Mouse (Mus musculus) forebrain, embryonic 13.5 days (tissue): ENCODE measurements around the gene Gm21750. TPM values are rescaled to one million over a fixed set of nuclear protein-coding genes. Genes with fewer than 3 reads are reported as not detected.

Experiments used
- ATAC-seq: fragments of 200-750 bp; cut with Nextera tagmentation; 2 replicates; pipeline ENCODE4 v1.8.0; 2017
- H3K27ac ChIP-seq: fragments of 300-500 bp; sonication (generic); 2 replicates; pipeline ENCODE4 v1.5.1; 2015; ENCODE audit warnings: inconsistent platforms, mild to moderate bottlenecking, moderate library complexity
- H3K27me3 ChIP-seq: fragments of 300-500 bp; sonication (generic); 2 replicates; pipeline ENCODE4 v1.6.1; 2015; ENCODE audit warnings: mild to moderate bottlenecking, inconsistent platforms
- H3K36me3 ChIP-seq: fragments of 300-500 bp; sonication (generic); 2 replicates; pipeline ENCODE4 v1.6.1; 2015; ENCODE audit warnings: mild to moderate bottlenecking, inconsistent platforms; ENCODE audit not compliant: poor library complexity, severe bottlenecking
- H3K4me1 ChIP-seq: fragments of 300-500 bp; sonication (generic); 2 replicates; pipeline ENCODE4 v1.6.1; 2015; ENCODE audit warnings: inconsistent platforms
- H3K4me2 ChIP-seq: fragments of 300-500 bp; sonication (generic); 2 replicates; pipeline ENCODE4 v1.6.1; 2015; ENCODE audit warnings: inconsistent platforms, mild to moderate bottlenecking, moderate library complexity
- H3K4me3 ChIP-seq: fragments of 300-500 bp; sonication (generic); 2 replicates; pipeline ENCODE4 v1.5.1; 2015; ENCODE audit warnings: mild to moderate bottlenecking, inconsistent platforms
- H3K9ac ChIP-seq: fragments of 300-500 bp; sonication (generic); 2 replicates; pipeline ENCODE4 v1.6.1; 2015; ENCODE audit warnings: mild to moderate bottlenecking, inconsistent platforms
- H3K9me3 ChIP-seq: fragments of 300-500 bp; sonication (generic); replicated peaks from 2 replicates; pipeline ENCODE4 v1.6.1; 2016; ENCODE audit warnings: inconsistent platforms
- WGBS: fragments of 180-500 bp; shearing (Covaris S2); methylation state at CpG from one replicate; pipeline ENCODE4 v1.1.7; 2015; 5-methylcytosine and 5-hydroxymethylcytosine counted together
- polyA plus RNA-seq: library from polyadenylated mRNA; unstranded; fragments of >200 nt; fragmentation: Nextera tagmentation; extraction: Ambion mirVana; gene quantifications from 2 replicates; pipeline ENCODE4 v1.2.1, GENCODE M21; 2015

Gene Gm21750
- polyA plus RNA-seq, 1 experiment from 2014 or later, result not detected

DNA sequence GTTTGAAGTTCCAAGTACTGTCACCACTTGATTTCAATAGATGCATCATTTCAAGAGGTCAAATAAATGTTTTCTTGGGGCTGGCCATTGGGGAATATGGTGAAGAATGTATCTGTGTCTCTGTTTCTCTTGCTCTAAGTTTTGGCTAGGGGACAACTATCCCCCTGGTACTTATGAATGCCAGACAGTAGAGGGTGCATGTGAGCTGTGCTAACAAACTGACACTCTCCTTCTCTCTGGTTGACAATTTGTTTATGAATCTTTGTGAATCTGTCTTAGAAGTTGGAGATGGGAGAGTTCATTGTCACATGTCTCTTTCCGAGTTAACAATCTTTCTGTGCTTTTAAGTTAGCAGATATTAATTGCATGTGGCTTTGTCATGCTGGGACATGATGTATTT, 39.2 kb downstream of the Gm21750 start:
- Histone ChIP-seq H3K4me1 (no peaks in the 10 kb centered on the region), H3K4me2 (no peak overlapping the region), H3K4me3 (no peak overlapping the region), H3K9ac (no peak overlapping the region), H3K27me3 (no peaks in the 10 kb centered on the region), H3K27ac (no peak overlapping the region), H3K9me3 (no peaks in the 10 kb centered on the region), H3K36me3 (no peaks in the 10 kb centered on the region)
- WGBS, result 52% methylated on average over 1 of the region's 1 CpGs
- ATAC-seq, result no peak

DNA sequence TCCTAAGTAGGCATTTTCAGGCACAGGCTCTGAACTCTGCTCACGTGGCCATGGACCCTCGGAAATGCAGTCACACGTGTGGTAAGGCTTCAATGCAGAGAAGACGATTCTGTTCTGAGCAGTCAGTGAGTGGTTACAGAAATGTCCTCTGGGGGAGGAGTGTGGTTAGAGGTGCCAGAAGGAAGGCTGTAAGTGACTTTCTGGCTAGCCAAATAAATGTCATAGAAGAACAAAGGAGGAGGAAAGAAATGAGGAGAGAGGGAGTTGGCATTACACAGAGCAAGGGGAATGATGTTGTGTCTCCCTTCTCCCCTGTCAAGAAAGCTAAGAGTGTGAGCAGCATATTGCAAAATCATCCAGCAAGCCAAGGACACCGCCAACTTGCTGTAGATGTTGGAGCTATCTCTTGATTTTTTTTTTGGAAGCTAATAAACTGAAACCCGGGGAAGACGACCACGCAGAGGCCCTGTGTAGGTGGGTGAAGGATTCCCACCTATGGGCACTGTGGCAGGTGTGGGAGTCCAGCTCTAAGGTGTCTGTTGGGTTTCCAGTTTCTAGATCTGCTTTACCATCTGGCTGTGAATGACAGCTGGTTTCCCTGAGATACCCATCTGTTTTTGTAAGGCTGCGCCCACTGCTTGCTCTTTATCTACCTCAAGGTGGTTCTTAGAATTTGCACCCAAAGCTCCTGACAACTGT, 48.5 kb downstream of the Gm21750 start:
- no peaks in the 10 kb centered on the region for H3K4me1 ChIP-seq
- H3K27ac ChIP-seq, result no peak overlapping the region
- H3K9ac ChIP-seq, result no peak overlapping the region
- 94% methylated on average over 9 of the region's 9 CpGs for WGBS
- no peak for ATAC-seq
- no peak overlapping the region for H3K4me3 ChIP-seq
- H3K36me3 ChIP-seq, result no peaks in the 10 kb centered on the region
- H3K4me2 ChIP-seq, result no peak overlapping the region
- H3K27me3 ChIP-seq, result no peaks in the 10 kb centered on the region
- peaks cover 7% of the 10 kb centered on the region; the same call in 1 of the 2 replicates for H3K9me3 ChIP-seq

Other genes starting within 250 kb of the Gm21750 start
- 112 and 124 TPM in 2 replicates for gene Med4, start 151.2 kb upstream of the Gm21750 start, polyA plus RNA-seq
- 103 and 110 TPM in 2 replicates for gene Sucla2, start 135.9 kb upstream of the Gm21750 start, polyA plus RNA-seq
- 7.9 and 10.0 TPM in 2 replicates for gene Nudt15, start 113.0 kb upstream of the Gm21750 start, polyA plus RNA-seq